Comparison of ENCODE assay signal across 10 mouse cellular contexts in genomic region chr6:86009980-86010379, GRCm38 (mm10). TPM values are rescaled to one million over a fixed set of nuclear protein-coding genes. Genes with fewer than 3 reads are reported as not detected.
DNase-seq lines count a peak whose midpoint lies in the region; ATAC-seq and TF ChIP-seq lines count a peak whose summit lies in the region.
"Had no signal": no experiment of that assay in that cellular context is flagged by ENCODE, and none has a peak within 500 bp of the region (broad histone marks: within the 10 kb centered on the region; RNA-seq: fewer than 3 reads in every experiment).

No protein-coding gene starts in this region.

- no peak for TF ChIP-seq EP300 in liver, postnatal 0 days (IDR thresholded peaks at IDR 0.05; ENCODE audit: low read depth)

- no peak for ATAC-seq in forebrain, embryonic 11.5 days (replicated peaks; ENCODE audit: low FRiP score)
- ATAC-seq in forebrain, embryonic 12.5 days (ENCODE audit: low FRiP score): no peak
- ATAC-seq in liver, postnatal 0 days: peak; percentile 48; the same call in 1 of the 2 replicates

- peak; percentile 84 for TF ChIP-seq CTCF in liver, postnatal 0 days (IDR thresholded peaks at IDR 0.05; ENCODE audit: low read depth)

- peak; percentile 64 for DNase-seq in forebrain, embryonic 11.5 days (ENCODE audit: low spot score)
- peak; percentile 59 for DNase-seq in A20 (ENCODE audit: low read depth, low spot score)
- DNase-seq in adrenal gland, postnatal 36 days: peak; percentile 53 to 69
- DNase-seq in embryonic facial prominence, embryonic 10.5 days (ENCODE audit: low spot score): peak; percentile 59
- peak; percentile 66 for DNase-seq in induced T-regulatory cell, adult 2 months (ENCODE audit: low read depth)
- DNase-seq in liver, postnatal 0 days: peak; percentile 61
- DNase-seq in right cerebral cortex, adult 18-20 months: peak; percentile 63

- no peak overlapping the region for H3K9ac ChIP-seq in forebrain, embryonic 11.5 days (ENCODE audit: low read length)
- no peak overlapping the region for H3K9ac ChIP-seq in forebrain, embryonic 12.5 days
- H3K9ac ChIP-seq in liver, postnatal 0 days (replicated peaks): no peak overlapping the region

- no peaks in the 10 kb centered on the region for H3K4me1 ChIP-seq in forebrain, embryonic 11.5 days (replicated peaks; ENCODE audit: control insufficient read depth, insufficient read depth, low read length)
- no peaks in the 10 kb centered on the region for H3K4me1 ChIP-seq in forebrain, embryonic 12.5 days
- no peaks in the 10 kb centered on the region for H3K4me1 ChIP-seq in embryonic facial prominence, embryonic 10.5 days
- no peaks in the 10 kb centered on the region for H3K4me1 ChIP-seq in liver, postnatal 0 days (ENCODE audit: insufficient read depth)

- H3K9me3 ChIP-seq in forebrain, embryonic 11.5 days (ENCODE audit: control insufficient read depth, low read length): no peaks in the 10 kb centered on the region
- H3K9me3 ChIP-seq in forebrain, embryonic 12.5 days: no peaks in the 10 kb centered on the region
- no peaks in the 10 kb centered on the region for H3K9me3 ChIP-seq in embryonic facial prominence, embryonic 10.5 days
- H3K9me3 ChIP-seq in liver, postnatal 0 days (ENCODE audit: low read length): no peaks in the 10 kb centered on the region

- H3K27ac ChIP-seq in forebrain, embryonic 11.5 days (ENCODE audit: low read depth, low read length): no peak overlapping the region
- H3K27ac ChIP-seq in forebrain, embryonic 12.5 days: no peak overlapping the region
- H3K27ac ChIP-seq in embryonic facial prominence, embryonic 10.5 days (replicated peaks): no peak overlapping the region
- H3K27ac ChIP-seq in liver, postnatal 0 days (ENCODE audit: low read depth): no peak overlapping the region

- H3K4me3 ChIP-seq in forebrain, embryonic 11.5 days (ENCODE audit: low read depth, low read length): no peak overlapping the region
- no peak overlapping the region for H3K4me3 ChIP-seq in forebrain, embryonic 12.5 days (replicated peaks)
- no peak overlapping the region for H3K4me3 ChIP-seq in embryonic facial prominence, embryonic 10.5 days
- no peak overlapping the region for H3K4me3 ChIP-seq in liver, postnatal 0 days (ENCODE audit: low read depth, low read length)

- no peaks in the 10 kb centered on the region for H3K36me3 ChIP-seq in forebrain, embryonic 11.5 days (ENCODE audit: control insufficient read depth, insufficient read depth, low read length)
- H3K36me3 ChIP-seq in forebrain, embryonic 12.5 days (replicated peaks): no peaks in the 10 kb centered on the region
- H3K36me3 ChIP-seq in embryonic facial prominence, embryonic 10.5 days (replicated peaks): no peaks in the 10 kb centered on the region
- H3K36me3 ChIP-seq in liver, postnatal 0 days (replicated peaks; ENCODE audit: insufficient read depth, low read length): no peaks in the 10 kb centered on the region

- WGBS in forebrain, embryonic 11.5 days: 39% methylated on average over 4 of the region's 4 CpGs
- WGBS in forebrain, embryonic 12.5 days: 31% methylated on average over 4 of the region's 4 CpGs
- WGBS in embryonic facial prominence, embryonic 10.5 days: 30% methylated on average over 4 of the region's 4 CpGs
- 31% methylated on average over 4 of the region's 4 CpGs for WGBS in liver, postnatal 0 days (ENCODE audit: insufficient replicate concordance)

- H3K27me3 ChIP-seq in forebrain, embryonic 11.5 days (ENCODE audit: control insufficient read depth, insufficient read depth, low read length): no peaks in the 10 kb centered on the region
- H3K27me3 ChIP-seq in forebrain, embryonic 12.5 days: no peaks in the 10 kb centered on the region
- H3K27me3 ChIP-seq in embryonic facial prominence, embryonic 10.5 days (replicated peaks; ENCODE audit: low read depth, poor library complexity, severe bottlenecking): no peaks in the 10 kb centered on the region
- H3K27me3 ChIP-seq in liver, postnatal 0 days (ENCODE audit: insufficient read depth, low read length): no peaks in the 10 kb centered on the region

- H3K4me2 ChIP-seq in forebrain, embryonic 11.5 days (ENCODE audit: low read depth, low read length, severe bottlenecking): no peak overlapping the region
- H3K4me2 ChIP-seq in forebrain, embryonic 12.5 days: no peak overlapping the region
- no peak overlapping the region for H3K4me2 ChIP-seq in liver, postnatal 0 days (ENCODE audit: low read depth, low read length)

RNA-seq across cellular contexts. Expression of gene Figla, which starts 6.0 kb away (rescaled TPM):
- not detected in 2 replicates for polyA plus RNA-seq in forebrain, embryonic 11.5 days (2014; fragmentation: Nextera tagmentation; extraction: Ambion mirVana)
- polyA plus RNA-seq in forebrain, embryonic 12.5 days (2016; fragmentation: Nextera tagmentation; extraction: Ambion mirVana): not detected in 2 replicates
- not detected for total RNA-seq in adrenal gland, postnatal 36 days (2021)
- polyA plus RNA-seq in embryonic facial prominence, embryonic 10.5 days (2016; fragmentation: Nextera tagmentation; extraction: Ambion mirVana): not detected in 2 replicates
- polyA plus RNA-seq in liver, postnatal 0 days (2015; fragmentation: Nextera tagmentation; extraction: Ambion mirVana): not detected in 2 replicates
- total RNA-seq: layer of hippocampus, postnatal 25 days had no signal
- polyA plus RNA-seq: stomach, embryonic 16.5 days had no signal

RNA-seq across cellular contexts. Expression of gene Add2, which starts 18.5 kb away (rescaled TPM):
- 61.0 and 68.3 TPM in 2 replicates for polyA plus RNA-seq in forebrain, embryonic 11.5 days (2014; fragmentation: Nextera tagmentation; extraction: Ambion mirVana)
- 124 and 128 TPM in 2 replicates for polyA plus RNA-seq in forebrain, embryonic 12.5 days (2016; fragmentation: Nextera tagmentation; extraction: Ambion mirVana)
- total RNA-seq in adrenal gland, postnatal 36 days (2021): 1 to 10 TPM; 1.3 to 1.9 TPM
- 23.4 and 26.6 TPM in 2 replicates for polyA plus RNA-seq in embryonic facial prominence, embryonic 10.5 days (2016; fragmentation: Nextera tagmentation; extraction: Ambion mirVana)
- 22.0 and 28.1 TPM in 2 replicates for polyA plus RNA-seq in liver, postnatal 0 days (2015; fragmentation: Nextera tagmentation; extraction: Ambion mirVana)

RNA-seq across cellular contexts. Expression of gene Dusp11, which starts 48.5 kb away (rescaled TPM):
- 45.0 and 56.1 TPM in 2 replicates for polyA plus RNA-seq in forebrain, embryonic 11.5 days (2014; fragmentation: Nextera tagmentation; extraction: Ambion mirVana)
- 47.3 and 49.5 TPM in 2 replicates for polyA plus RNA-seq in forebrain, embryonic 12.5 days (2016; fragmentation: Nextera tagmentation; extraction: Ambion mirVana)
- total RNA-seq in adrenal gland, postnatal 36 days (2021): 100 to 1,000 TPM; 116 to 129 TPM
- polyA plus RNA-seq in embryonic facial prominence, embryonic 10.5 days (2016; fragmentation: Nextera tagmentation; extraction: Ambion mirVana): 38.7 and 39.9 TPM in 2 replicates
- polyA plus RNA-seq in liver, postnatal 0 days (2015; fragmentation: Nextera tagmentation; extraction: Ambion mirVana): 20.8 and 23.9 TPM in 2 replicates
